Mouse (Mus musculus) large intestine, adult 2 months (tissue): ENCODE measurements at regions not wholly inside any gene's neighbourhood (a gene's known extent, or its start where the extent isn't known, plus 50 kb on each side); places are given as distances from the start of the nearest gene placed in this dataset.
"Not testable (repeated sequence)": the region's sequence is repeated elsewhere in the genome, so short reads cannot be mapped to it uniquely, and the experiment has no call there.

ENCODE experiments used
- DNase-seq: peaks from one replicate; pipeline ENCODE4 v3.0.0-alpha.2; 2012; ENCODE audit warnings: low read depth, low spot score
- WGBS: fragments of 180-500 bp; shearing (Covaris S2); methylation state at CpG from one replicate; pipeline ENCODE4 v1.1.7; 2018; 5-methylcytosine and 5-hydroxymethylcytosine counted together

DNA sequence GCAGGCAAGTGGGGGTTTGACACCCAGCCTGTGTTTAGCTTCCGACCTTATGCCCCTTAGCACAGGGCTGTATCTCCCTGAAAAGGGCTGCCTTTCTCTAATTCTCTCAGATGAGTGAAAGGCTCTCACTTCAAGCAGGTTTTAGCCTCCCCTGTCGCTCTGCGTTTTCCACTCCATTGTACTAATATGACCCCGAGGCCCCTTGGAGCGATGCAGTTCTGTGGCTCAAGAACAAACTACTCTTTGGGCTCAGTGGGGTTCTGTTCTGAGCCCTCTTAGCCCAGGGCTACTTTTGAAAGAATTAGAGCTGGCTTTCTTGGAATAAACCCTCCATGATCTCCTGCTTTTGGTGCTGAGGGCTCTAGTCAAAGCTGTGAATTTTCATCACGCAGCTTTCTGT lies 53.4 kb upstream of the Castor2 start:
- 84% methylated on average over 6 of the region's 6 CpGs for WGBS
- DNase-seq: no peak

DNA sequence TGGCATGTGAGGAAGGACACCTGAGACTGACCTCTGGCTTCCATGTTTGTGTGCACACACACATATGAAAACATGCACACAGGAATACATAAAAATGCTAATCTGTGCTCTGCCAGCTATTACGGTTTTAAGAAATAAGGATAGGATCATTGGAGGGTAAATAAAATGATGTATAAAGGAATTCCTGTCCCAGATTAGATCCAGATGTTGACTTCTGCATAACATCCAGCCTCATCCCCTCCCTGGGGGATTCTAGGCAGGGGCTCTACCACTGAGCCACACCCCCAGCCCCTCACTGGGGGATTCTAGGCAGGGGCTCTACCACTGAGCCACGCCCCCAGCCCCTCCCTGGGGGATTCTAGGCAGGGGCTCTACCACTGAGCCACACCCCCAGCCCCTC lies 56.6 kb upstream of the Castor2 start:
- DNase-seq: not testable (repeated sequence)
- WGBS: 86% methylated on average over 2 of the region's 2 CpGs

DNA sequence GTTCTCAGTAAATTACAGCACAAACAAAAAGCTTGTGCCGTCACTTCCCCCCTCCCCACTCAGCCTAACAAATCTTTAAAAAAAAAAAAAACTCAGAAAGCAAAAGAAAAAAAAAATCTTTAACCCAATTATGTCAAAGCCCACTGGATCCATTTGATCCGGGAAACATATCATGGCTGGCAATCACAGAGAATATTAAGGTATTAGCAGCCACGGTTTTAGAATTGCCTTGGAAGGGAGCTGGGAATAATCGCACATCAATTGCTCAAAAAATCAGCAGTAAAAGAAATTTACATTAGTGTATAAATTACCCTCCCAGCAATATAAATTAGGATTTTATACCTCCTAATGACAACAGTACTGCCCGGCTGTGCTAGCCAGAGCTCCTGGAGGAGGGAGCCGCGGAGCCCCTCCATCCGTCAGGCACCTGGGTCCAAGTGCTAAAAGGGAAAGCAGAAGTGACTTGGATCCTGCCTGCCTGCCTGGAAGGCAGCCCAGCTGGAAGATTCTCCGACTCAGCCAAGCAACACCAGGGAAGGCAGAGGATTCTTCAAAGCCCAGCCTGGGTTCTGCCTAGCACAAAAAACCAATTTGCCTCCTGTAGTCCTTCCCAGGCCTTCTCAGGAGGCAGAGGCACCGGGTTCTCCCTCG lies 72.1 kb upstream of the Castor2 start:
- no peak for DNase-seq
- WGBS: 57% methylated on average over 11 of the region's 11 CpGs

DNA sequence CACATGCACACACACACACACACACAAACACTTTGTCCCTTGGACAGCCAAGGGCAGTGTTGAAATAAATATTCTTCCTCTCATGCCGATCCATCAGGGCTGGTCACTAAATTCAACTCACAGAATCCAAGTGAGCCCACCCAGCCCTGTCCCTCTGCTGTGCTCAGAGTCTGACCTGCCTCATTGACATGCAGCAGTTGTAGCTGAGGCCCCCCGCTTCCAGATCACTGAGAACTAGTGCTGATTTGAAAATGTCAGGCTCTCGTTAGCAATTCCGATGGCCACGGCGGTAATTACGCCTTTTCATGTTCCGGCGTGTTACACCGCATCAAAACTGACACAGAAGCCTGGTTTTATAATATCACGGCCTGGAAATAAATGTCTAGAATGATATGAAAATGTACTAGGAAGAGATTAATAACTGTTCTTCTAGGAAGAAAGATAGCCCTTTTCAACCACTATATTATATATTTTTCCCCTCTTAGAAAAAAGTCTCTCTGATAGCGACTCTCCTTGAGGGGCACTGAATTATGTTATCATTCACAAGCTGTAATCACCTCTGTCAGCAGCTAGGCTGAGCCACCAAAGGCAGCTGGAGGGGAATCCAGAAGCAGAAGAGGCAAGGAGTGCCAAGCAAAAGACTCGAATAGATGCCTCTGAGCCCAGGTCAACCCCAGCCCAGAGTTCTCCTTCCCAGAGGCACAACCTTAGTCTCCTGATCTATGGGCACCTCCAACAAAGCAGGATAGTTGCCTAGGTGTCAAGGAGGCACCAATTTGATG lies 79.7 kb upstream of the Castor2 start:
- 89% methylated on average over 13 of the region's 13 CpGs for WGBS
- no peak for DNase-seq

DNA sequence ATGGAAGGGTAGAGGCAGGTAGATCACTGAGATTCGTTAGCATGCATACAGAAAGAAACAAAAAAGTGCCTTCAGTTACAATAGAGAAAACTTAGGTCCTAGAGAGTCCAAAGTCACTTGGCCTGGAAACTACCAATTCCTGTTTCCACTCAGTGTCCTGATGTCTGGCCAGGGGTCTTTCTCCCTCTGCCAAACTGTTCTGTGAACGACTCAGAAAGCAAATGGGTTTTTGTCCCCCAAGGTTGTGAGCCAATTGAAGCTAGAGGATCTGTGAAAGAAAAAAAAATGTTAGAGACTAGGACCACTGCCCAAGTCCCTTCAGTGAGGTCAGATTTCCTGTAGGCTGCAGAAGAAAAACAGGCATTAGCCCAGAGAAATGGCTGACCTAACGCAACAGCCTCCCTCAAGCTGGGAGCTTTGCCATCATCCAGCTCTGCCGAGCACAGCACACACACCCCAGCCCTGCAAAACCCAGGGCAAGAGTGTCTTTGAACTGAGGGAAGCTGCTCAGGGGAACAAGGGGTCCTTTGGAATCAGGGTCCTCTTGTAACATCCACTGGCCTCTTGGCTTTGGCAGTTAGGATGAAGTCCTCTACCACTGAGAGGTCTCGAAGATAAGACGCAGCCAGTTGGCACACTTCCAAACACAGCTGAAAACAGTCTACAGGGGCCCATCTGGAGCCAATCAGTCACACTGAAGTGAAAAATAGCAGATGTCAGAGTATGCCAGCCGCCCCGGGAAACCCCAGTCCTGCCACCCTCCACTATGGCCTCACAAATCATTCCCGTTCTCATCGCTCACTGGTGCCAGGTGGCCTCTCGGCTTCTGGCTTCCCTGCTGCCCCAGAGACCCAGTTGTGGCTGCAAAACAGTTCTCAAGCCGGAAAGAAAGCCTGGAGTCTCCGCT lies 85.0 kb upstream of the Castor2 start:
- no peak for DNase-seq
- 34% methylated on average over 13 of the region's 13 CpGs for WGBS

DNA sequence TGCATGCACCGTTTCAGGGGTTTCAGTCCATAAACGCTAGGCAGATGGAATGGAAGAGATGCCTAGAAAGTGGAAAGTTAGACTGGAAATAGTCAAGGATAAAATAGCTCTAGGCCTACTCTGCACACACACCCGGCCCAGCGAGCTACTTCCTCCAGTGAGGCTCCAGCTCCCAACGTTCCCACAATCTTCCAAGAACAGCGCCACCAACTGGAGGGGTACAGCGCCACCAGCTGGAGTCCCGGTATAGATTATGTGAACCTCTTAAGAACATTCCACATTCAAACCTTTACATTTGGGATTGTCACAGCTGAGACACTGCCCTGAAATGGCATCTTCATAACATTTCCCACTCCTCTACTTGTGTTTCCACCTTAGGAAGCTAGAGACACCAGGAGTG lies 86.3 kb upstream of the Castor2 start:
- no peak for DNase-seq
- WGBS: 72% methylated on average over 8 of the region's 8 CpGs

DNA sequence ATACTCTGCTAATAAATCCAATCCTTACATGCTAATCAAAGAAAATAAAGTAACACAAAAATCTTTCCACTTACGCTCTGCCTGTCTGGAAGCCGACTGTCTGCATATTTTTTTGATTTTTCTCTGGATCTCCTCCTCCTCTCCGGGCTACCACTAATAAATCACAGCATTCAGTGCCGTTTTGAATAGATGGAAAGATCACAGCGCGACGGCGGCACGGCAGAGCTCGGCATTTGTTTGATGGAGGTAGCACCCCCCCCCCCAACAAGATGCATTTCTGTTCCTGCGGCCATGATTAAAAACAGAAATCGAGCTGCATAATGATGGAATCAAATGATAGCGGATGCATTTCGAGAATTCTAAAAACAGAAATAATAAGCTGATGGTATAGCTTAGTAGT lies 89.7 kb upstream of the Castor2 start:
- DNase-seq: no peak
- 85% methylated on average over 14 of the region's 14 CpGs for WGBS

DNA sequence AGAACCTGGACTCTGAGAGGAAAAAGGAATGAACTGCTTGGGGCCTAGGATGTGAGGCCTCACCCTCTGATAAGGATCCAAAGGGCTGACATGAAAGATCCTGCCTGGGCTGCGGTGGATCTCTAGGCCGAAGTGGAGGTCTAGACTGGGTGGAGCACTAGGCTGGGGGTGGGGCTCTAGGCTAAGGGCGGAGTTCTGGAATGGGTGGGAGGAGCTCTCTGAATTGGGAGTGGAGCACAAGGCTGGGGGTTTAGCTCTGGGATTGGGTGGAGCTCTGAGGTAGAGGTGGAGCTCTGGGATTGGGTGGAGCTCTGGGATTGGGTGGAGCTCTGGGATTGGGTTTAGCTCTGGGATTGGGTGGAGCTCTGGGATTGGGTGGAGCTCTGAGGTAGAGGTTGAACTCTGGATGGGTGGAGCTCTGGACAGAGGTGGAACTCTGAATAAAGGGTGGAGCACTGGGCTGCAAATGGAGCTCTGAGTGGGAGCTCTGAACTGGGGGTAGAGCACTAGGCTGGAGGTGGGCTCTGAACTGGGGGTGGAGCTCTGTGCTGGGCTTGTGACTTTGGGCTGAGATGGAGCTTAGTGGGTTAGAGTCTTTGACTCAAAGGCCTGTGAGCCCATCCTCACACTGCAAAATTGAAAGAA lies 92.3 kb upstream of the Castor2 start:
- WGBS: 21% methylated on average over 3 of the region's 3 CpGs
- DNase-seq: no peak

DNA sequence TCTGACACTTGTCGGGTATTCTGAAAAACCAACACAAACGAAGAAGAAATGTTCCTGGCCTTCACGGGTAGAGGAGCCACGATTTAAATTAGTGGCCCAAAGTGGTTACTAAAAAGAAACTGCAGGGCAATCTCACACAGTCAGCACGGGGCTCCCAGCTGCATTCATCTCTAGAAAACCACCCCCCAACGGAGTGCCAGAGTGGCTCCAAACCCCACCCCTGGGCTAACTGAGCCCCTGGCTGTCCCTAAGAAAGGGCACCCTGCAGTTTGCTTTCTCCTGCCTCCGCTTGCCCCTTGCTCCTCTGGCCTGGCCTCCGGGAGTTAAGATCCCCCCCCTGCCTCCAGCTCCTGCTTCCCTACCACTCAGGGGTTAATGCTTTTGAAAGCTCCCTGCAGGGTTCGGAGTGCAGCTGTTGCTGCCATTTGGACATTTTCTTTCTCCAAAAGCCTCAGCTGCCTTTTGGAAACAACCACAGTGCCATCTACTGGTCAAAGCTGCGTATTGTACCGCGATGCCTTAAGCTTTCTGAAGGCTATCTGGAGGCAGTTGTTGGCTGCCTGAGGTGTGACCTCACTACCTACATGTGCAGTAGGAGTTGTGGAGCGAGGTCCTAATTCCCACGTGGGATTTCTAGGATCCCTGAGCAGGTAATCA lies 92.9 kb upstream of the Castor2 start:
- DNase-seq: peak; percentile 54
- WGBS: 17% methylated on average over 14 of the region's 14 CpGs

DNA sequence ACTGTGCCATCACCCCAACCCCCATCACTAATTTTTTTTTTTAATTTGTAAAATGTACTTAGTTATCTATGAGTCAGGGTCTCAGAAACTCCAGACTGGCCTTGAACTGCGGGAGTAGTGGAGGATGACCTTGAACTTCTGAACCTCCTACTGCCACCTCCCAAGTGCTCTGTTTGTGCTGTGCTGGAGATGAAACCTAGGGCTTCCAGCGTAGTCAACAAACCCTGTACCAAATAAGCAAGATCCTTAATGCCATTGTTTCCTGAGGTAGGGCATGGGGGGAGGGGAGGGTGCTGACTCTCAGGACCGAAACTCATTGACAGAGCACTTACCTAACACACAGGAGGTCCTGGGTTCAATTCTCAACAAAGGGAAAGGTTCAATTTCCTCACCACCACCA lies 93.5 kb upstream of the Castor2 start:
- whole genome bisulfite sequencing: 71% methylated on average over 3 of the region's 3 CpGs
- no peak for DNase-seq

DNA sequence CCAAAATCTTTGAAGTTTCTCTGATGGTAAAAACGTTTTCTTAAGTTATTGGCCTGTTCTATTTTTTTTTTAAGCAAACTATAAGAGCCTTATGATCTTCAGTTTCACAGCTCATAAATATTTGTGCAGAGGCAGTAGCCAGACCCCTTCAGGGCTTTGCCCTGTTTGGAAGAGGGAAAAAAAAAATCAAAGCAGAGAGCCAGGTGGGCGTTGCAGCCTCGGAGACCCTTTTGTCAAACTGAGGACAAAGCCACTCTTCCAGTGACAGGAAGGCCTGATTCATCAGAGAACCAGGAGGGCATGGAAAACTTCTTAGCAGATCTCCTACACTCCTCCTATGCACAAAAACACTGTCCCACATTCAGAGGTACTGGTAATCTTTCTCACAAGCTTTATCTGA lies 99.4 kb upstream of the Castor2 start:
- DNase-seq: no peak
- 16% methylated on average over 3 of the region's 3 CpGs for WGBS

DNA sequence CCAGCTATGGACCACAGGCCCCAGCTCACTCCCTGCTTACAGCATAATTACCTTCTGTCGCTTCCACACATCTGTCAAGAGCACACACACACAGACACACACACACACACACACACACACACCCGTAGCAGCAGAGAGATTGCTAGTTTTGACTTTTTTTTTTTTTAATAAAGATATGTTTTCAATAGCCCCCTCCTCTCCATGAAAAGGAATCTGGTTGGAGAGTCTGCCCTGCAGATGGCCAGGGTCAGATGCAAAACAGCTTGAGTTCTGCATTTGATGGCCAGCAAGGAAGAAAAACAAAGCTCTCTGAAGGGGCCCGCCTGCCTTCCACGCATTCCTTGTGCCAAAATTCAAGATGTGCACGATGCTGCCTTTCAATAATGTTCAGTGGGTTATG lies 99.8 kb upstream of the Castor2 start:
- DNase-seq: no peak
- WGBS: 32% methylated on average over 5 of the region's 5 CpGs

DNA sequence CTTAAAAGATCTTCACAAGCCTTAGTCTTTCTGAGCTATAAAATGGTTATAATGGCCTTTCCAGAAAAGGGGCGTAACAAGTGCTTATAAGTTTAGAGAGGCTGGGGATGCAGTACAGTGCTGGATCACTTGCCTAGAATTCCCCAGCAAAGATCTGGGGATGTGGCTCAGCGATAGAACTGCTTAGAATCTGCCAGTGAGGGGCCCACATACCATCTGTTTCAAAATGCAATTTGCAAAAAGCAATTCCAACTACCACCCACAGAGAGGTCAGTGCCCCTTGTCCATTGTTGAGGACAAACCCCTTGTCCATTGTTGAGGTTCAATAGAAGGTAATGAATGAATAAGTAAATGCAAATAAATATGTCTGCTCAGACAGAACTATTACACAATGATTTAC lies 107.5 kb upstream of the Castor2 start:
- 56% methylated on average over 2 of the region's 2 CpGs for WGBS
- no peak for DNase-seq

DNA sequence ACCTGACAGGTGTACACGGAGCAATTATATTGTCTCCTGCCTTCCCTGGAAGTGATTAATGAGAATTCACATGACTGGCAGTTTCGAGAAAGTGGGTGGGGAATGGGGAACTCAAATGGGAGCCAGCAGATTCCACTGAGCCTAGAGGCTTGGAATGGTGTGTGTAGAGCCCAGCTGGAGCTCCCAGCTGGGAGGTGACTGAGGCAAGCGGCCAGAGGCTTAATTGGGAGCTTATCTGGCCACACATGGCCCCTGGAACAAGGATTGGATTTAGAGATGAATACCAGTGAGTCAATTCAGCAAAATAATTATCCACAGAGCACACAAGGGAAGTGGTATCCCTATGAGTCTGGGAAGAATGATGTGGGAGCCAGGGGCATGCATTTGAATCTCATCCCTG lies 108.0 kb upstream of the Castor2 start:
- WGBS: 32% methylated on average over 3 of the region's 3 CpGs
- DNase-seq: no peak

DNA sequence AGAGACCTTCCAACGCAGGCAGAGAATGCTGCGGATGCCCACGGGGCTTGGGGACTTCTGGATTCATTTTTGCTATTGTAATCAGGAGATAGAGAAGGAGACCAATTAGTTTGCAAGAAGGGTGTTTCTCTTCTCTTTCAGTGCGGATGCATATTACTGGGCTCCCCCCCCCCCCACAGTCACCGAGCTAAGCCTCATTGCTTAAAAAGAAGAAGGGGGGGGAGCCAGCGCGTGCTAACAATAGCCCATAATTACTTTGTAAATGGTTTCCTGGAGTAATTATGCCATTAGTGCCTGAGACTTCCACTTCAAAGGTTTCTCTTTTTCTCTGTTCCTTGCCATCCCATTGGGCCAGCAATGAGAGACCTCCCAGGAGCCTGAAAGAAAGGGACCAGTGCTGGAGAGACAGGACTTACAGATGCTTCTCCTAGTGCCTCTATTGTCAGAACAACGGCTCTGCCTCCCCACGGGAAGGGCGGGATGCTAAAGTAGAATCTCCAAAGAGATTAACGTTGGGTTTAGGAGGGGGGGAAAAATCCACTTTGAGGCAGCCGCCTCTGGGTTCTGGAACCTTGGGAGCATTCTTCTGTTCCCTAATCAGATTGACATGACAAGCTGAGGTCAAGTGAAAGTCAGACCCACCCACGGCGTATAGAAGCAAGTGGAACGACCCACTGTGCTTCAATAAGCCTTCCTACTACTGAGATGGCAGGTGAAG lies 116.1 kb upstream of the Castor2 start:
- DNase-seq: no peak
- WGBS: 6% methylated on average over 15 of the region's 15 CpGs

DNA sequence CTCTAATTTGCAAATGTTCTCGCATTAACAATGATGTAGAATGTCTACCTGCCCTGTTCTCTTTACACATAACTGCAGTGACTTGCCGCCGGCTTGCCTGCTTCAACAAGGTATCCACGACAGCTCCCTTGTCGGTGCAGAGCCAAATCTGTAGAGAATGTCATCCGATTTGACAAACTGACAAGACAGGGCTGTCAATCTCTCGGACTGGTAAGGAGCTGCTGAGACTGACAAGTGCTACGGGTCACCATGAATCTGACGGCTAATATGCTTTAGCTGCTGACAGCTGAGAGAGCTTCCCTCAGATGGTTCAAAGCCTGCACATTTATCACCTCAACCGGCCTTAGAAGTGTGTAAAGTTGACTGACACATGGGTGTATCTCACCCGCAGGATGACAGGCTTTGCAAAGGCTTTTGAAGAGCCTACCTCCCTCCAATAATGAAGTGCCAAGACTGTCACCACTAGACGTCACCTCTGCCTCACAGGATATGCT lies 129.0 kb upstream of the Castor2 start:
- 76% methylated on average over 12 of the region's 12 CpGs for WGBS
- DNase-seq: no peak

DNA sequence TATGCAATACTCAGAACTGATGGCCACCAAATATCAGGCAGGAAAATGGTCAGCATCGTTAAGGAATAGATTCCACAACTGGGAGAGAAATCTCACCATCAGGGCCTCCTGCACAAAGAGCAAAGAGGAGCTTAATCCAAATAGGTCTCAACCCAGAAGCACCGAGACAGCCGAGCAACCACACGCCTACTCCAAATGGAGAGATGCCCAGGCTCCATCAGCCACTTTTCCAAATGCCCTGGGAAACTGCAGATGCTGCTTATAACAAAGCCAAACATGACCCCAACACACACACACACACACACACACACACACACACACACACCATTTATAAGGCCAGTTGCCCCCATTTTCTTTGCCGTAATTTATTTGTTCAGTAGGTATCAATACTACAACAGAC lies 136.2 kb upstream of the Castor2 start:
- WGBS: 86% methylated on average over 5 of the region's 5 CpGs
- DNase-seq: no peak

DNA sequence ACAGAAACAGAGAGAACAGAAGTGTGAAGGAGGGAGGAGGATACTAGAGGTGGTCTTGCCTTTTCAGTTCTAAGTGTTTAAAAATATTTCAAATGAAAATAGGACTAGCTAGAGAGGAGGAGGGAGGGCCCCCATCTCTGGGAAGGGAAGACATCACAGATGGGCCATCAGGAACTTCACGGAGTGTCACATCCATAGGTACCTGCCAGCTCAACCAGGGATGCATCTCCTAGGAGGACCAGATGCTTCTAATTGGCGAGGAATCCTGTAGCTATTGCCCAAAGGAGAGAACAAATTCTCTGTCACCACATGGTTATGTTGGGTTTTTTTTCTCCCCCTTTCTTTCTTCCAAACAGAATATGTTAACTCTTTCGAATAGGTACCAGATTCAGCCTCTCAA lies 158.7 kb upstream of the Castor2 start:
- WGBS: 65% methylated on average over 3 of the region's 3 CpGs
- DNase-seq: no peak

DNA sequence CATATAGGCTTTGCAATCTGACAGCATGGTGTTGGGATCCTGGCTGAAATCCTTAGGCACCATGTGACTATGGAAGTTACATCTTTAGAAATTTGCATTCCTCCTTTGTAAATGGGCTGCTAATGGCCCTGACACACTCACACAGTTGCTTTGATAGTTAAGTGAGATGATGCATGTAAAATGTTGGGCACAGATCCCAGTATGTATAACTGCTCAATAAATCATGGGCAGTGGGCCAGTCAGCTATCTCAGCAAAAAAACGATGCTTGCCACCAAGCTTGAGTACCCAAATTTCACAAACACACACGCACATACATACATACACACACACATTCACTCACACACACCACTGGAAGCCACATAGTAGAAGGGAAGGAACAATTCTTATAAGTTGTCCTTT lies 159.5 kb upstream of the Castor2 start:
- no peak for DNase-seq
- 44% methylated on average over 2 of the region's 2 CpGs for WGBS
